Mouse (Mus musculus): ENCODE measurements around the gene Homer1. TPM values are rescaled to one million over a fixed set of nuclear protein-coding genes. Genes with fewer than 3 reads are reported as not detected.

Homer1 gene
- polyA plus RNA-seq, 1 experiment from 2014 or later = 5.9 TPM

DNA sequence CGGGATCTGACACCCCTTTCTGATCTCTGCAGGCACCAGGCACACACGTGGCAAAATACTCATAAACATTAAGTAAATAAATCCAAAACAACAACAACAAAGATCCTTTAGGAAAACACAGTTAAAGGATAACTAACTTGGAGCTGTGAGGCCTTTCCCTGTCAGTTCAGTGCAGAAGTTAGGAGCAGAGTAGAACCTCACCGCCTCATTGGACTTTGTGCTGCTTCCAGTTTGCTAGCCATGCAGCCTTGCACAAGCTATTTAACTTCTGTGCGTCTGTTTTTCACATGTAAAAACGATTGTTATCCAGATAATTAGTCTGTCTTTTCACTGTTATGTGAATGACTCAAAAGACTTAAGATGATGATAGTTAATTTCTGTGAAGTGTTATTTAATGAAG, 43.2 kb downstream of the Homer1 start:
- Histone ChIP-seq H3K4me1 (no peaks in the 10 kb centered on the region), H3K27me3 (no peaks in the 10 kb centered on the region), H3K9me3 (replicated peaks) (no peaks in the 10 kb centered on the region), H3K4me3 (replicated peaks) (no peak overlapping the region), H3K27ac (peak overlapping the region; percentile 13; the same call in 1 of the 2 replicates), H3K36me3 (no peaks in the 10 kb centered on the region; the same call in 1 of the 2 replicates), H3K9ac (no peak overlapping the region), H3K4me2 (no peak overlapping the region)
- ATAC-seq (replicated peaks; ENCODE audit: low FRiP score) = no peak
- 76% methylated on average over 5 of the region's 5 CpGs for WGBS

GRCm38 (mm10) chr13:93344395-93344794, 45.0 kb downstream of the Homer1 start:
- no peaks in the 10 kb centered on the region for H3K27me3 ChIP-seq
- no peak overlapping the region for H3K9ac ChIP-seq

DNA sequence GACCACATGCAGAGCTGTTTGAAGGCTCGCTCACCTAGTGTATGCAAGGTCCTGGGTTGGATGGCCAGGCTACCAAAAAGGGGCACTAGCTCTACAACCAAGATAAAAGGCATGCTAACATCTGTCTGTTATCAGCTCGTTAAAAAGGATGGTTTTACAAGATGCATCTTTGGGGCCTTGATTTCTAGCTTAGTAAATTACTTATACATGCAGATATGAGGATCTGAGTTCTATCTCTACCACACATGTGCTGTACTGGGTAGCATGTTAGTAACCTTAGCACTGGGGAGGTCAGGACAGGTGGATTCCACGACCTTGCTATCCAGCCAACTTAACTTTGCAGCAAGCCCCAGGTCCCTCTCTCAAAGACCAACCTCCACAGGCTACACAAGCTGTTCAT, 46.4 kb downstream of the Homer1 start:
- H3K36me3 ChIP-seq = peaks cover 3% of the 10 kb centered on the region; the same call in 1 of the 2 replicates
- WGBS = 88% methylated on average over 3 of the region's 3 CpGs
- ATAC-seq (replicated peaks; ENCODE audit: low FRiP score) = no peak

More at GRCm38 (mm10) chr13:93344395-93344794, 45.0 kb downstream of the Homer1 start:
- H3K4me1 ChIP-seq = no peaks in the 10 kb centered on the region
- ATAC-seq (replicated peaks; ENCODE audit: low FRiP score) = no peak
- H3K27ac ChIP-seq = no peak overlapping the region
- no peaks in the 10 kb centered on the region for H3K9me3 ChIP-seq (replicated peaks)
- H3K36me3 ChIP-seq = no peaks in the 10 kb centered on the region; the same call in 1 of the 2 replicates
- H3K4me3 ChIP-seq (replicated peaks) = no peak overlapping the region
- 91% methylated on average over 1 of the region's 1 CpGs for WGBS
- H3K4me2 ChIP-seq = no peak overlapping the region

GRCm38 (mm10) chr13:93352030-93352429, 52.6 kb downstream of the Homer1 start:
- no peak overlapping the region for H3K4me2 ChIP-seq
- H3K4me1 ChIP-seq = 0 out of 2 replicates have a peak, but pooled peaks cover 2% of the 10 kb centered on the region
- ATAC-seq (replicated peaks; ENCODE audit: low FRiP score) = no peak
- H3K9me3 ChIP-seq (replicated peaks) = no peaks in the 10 kb centered on the region
- no peak overlapping the region for H3K9ac ChIP-seq
- WGBS = 64% methylated on average over 2 of the region's 2 CpGs
- H3K27ac ChIP-seq = no peak overlapping the region
- peaks cover 3% of the 10 kb centered on the region; the same call in 1 of the 2 replicates for H3K36me3 ChIP-seq
- no peaks in the 10 kb centered on the region for H3K27me3 ChIP-seq
- no peak overlapping the region for H3K4me3 ChIP-seq (replicated peaks)

More for the DNA sequence above, 46.4 kb downstream of the Homer1 start:
- Histone ChIP-seq H3K9ac (no peak overlapping the region), H3K4me1 (no peaks in the 10 kb centered on the region), H3K9me3 (replicated peaks) (no peaks in the 10 kb centered on the region), H3K4me2 (no peak overlapping the region), H3K27ac (no peak overlapping the region), H3K4me3 (replicated peaks) (no peak overlapping the region), H3K27me3 (no peaks in the 10 kb centered on the region)

- Histone ChIP-seq H3K4me1 (0 out of 2 replicates have a peak, but pooled peaks cover 2% of the 10 kb centered on the region), H3K36me3 (peaks cover 3% of the 10 kb centered on the region; the same call in 1 of the 2 replicates), H3K4me3 (replicated peaks) (no peak overlapping the region), H3K9ac (no peak overlapping the region), H3K27me3 (no peaks in the 10 kb centered on the region), H3K27ac (no peak overlapping the region), H3K4me2 (no peak overlapping the region), H3K9me3 (replicated peaks) (no peaks in the 10 kb centered on the region)
- WGBS = 56% methylated on average over 7 of the region's 7 CpGs
- ATAC-seq (replicated peaks; ENCODE audit: low FRiP score) = peak; percentile 69; the same call in 1 of the 2 replicates
Measured at GRCm38 (mm10) chr13:93354420-93355278, 55.2 kb downstream of the Homer1 start.

DNA sequence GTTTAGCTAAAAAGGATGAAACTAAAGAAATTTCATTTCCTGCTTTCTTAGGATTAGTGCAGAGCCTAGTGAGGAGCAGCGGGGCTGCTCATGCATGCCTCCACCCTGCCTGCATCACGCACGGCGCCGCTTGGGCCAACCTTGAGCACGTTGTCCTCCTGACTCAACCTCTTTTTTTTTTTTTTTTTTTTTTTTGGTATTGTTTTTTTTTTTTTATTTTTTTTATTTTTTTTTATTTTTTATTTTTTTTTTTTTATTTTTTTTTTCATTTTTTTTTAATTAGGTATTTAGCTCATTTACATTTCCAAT, 55.8 kb downstream of the Homer1 start:
- no peak overlapping the region for H3K9ac ChIP-seq
- H3K4me1 ChIP-seq = 0 out of 2 replicates have a peak, but pooled peaks cover 2% of the 10 kb centered on the region
- no peaks in the 10 kb centered on the region; the same call in 1 of the 2 replicates for H3K36me3 ChIP-seq
- no peaks in the 10 kb centered on the region for H3K27me3 ChIP-seq
- H3K27ac ChIP-seq = no peak overlapping the region
- no peaks in the 10 kb centered on the region for H3K9me3 ChIP-seq (replicated peaks)
- no peak overlapping the region for H3K4me2 ChIP-seq
- 81% methylated on average over 6 of the region's 6 CpGs for WGBS
- no peak overlapping the region for H3K4me3 ChIP-seq (replicated peaks)
- no peak for ATAC-seq (replicated peaks; ENCODE audit: low FRiP score)

DNA sequence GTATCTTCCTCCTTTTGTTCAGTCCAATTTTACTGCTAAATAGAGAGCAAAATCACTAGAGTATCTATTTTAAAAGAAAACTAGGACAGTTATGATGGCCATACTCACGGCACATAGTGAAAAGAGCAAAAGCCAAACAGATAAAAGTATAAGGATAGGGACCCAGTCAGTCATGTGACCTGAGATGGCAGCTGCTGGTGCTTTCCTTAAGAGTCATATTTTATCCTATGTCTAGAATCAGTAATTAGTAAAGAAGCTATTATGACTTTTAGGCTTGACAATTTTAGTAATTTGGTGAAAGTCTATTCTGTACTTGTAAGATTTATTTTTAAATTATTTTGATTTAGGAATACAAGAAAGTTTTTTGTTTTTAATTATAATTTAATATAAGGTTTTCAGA, 59.1 kb downstream of the Homer1 start:
- ATAC-seq (replicated peaks; ENCODE audit: low FRiP score) = no peak
- Histone ChIP-seq H3K4me1 (0 out of 2 replicates have a peak, but pooled peaks cover 2% of the 10 kb centered on the region), H3K36me3 (no peaks in the 10 kb centered on the region; the same call in 1 of the 2 replicates), H3K4me2 (no peak overlapping the region), H3K4me3 (replicated peaks) (no peak overlapping the region), H3K9me3 (replicated peaks) (no peaks in the 10 kb centered on the region), H3K9ac (no peak overlapping the region), H3K27me3 (no peaks in the 10 kb centered on the region), H3K27ac (no peak overlapping the region)
- WGBS = 90% methylated on average over 1 of the region's 1 CpGs

DNA sequence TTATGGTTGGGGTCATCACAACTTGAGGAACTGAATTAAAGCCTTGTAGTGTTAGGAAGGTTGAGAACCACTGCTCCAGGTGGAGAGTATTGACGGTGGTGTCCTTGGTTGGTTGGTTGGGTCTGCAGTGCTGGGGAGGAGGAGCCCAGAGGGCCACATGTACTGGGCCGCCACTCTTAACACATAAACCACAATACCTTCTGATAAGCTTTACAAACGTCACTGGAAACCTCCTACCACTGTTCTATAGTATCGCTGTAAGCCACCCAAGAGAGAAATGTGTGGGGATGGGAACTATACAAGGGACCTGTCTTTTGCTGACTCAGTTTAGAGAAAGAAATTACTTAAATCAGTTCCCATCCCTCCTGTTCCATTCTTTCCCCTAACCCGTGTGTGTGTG, 68.1 kb downstream of the Homer1 start:
- Histone ChIP-seq H3K27me3 (no peaks in the 10 kb centered on the region), H3K4me3 (replicated peaks) (no peak overlapping the region), H3K9ac (no peak overlapping the region), H3K4me1 (no peaks in the 10 kb centered on the region), H3K36me3 (no peaks in the 10 kb centered on the region), H3K9me3 (replicated peaks) (no peaks in the 10 kb centered on the region), H3K27ac (no peak overlapping the region), H3K4me2 (no peak overlapping the region)
- WGBS = 83% methylated on average over 5 of the region's 5 CpGs
- no peak for ATAC-seq (replicated peaks; ENCODE audit: low FRiP score)

- H3K4me2 ChIP-seq = no peak overlapping the region
- no peak for ATAC-seq (replicated peaks; ENCODE audit: low FRiP score)
- H3K4me3 ChIP-seq (replicated peaks) = no peak overlapping the region
- no peaks in the 10 kb centered on the region for H3K27me3 ChIP-seq
- no peaks in the 10 kb centered on the region for H3K4me1 ChIP-seq
- H3K27ac ChIP-seq = no peak overlapping the region
- WGBS = 93% methylated on average over 7 of the region's 7 CpGs
- no peaks in the 10 kb centered on the region for H3K36me3 ChIP-seq
- H3K9ac ChIP-seq = no peak overlapping the region
- H3K9me3 ChIP-seq (replicated peaks) = no peaks in the 10 kb centered on the region
Measured at GRCm38 (mm10) chr13:93368812-93369584, 69.6 kb downstream of the Homer1 start.

- Histone ChIP-seq H3K27ac (no peak overlapping the region), H3K36me3 (no peaks in the 10 kb centered on the region), H3K27me3 (no peaks in the 10 kb centered on the region), H3K9me3 (replicated peaks) (no peaks in the 10 kb centered on the region), H3K4me2 (no peak overlapping the region), H3K9ac (no peak overlapping the region), H3K4me3 (replicated peaks) (no peak overlapping the region), H3K4me1 (no peaks in the 10 kb centered on the region)
- no peak for ATAC-seq (replicated peaks; ENCODE audit: low FRiP score)
- WGBS = 88% methylated on average over 5 of the region's 5 CpGs
Measured at GRCm38 (mm10) chr13:93374457-93374856, 75.0 kb downstream of the Homer1 start.

DNA sequence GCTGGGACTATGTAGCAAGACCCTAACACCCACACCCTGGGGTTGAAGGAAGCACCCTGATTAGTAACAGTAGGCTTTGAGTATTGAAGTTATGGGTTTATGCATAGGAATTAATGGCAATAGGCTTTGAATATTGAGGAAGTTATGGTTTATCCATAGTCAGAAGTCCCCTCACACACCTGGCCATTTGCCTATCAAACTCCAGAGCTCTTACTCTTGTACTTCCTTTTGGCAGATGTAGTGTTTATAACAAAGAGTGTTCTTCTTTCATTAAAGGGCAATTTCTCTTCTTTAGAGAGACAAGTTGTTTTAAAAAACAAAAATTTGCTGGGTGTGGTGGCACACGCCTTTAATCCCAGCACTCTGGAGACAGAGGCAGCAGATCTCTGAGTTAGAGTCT, 79.1 kb downstream of the Homer1 start:
- no peak overlapping the region for H3K27ac ChIP-seq
- H3K4me2 ChIP-seq = no peak overlapping the region
- no peak overlapping the region for H3K9ac ChIP-seq
- WGBS = 89% methylated on average over 1 of the region's 1 CpGs
- H3K4me1 ChIP-seq = no peaks in the 10 kb centered on the region
- no peaks in the 10 kb centered on the region for H3K27me3 ChIP-seq
- H3K9me3 ChIP-seq (replicated peaks) = no peaks in the 10 kb centered on the region
- ATAC-seq (replicated peaks; ENCODE audit: low FRiP score) = no peak
- H3K36me3 ChIP-seq = no peaks in the 10 kb centered on the region
- no peak overlapping the region for H3K4me3 ChIP-seq (replicated peaks)

DNA sequence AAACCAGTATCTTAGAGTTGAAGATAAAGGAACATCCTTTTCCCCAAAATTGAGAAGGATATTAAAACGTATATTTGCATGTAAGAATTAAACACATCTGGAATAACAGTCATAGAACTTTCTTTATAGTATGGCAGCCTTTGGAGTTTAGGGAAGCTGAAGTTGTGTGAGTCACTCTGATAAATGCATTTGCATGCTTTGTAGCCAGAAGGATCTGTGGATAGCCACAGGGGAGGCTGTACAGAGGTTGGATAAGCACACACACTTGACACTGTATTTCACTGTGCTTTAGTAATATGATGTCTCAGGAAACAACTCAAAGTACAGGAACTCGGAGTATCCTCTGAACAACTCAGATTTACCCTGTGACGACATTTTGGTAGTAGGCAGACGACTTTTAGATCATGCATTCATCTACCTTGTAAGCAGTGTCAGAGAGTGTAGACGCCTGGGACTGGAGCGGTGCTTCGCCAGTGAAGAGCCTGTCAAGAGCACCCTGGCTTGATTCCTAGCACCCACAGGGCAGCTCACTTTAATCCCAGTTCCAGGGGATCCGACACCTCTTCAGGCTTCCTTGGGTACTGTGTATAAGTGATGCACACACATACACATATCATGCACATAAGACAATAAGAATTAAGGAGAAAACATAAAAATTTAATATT, 81.1 kb downstream of the Homer1 start:
- Histone ChIP-seq H3K4me1 (no peaks in the 10 kb centered on the region), H3K9me3 (replicated peaks) (no peaks in the 10 kb centered on the region), H3K4me3 (replicated peaks) (no peak overlapping the region), H3K4me2 (no peak overlapping the region), H3K9ac (no peak overlapping the region), H3K36me3 (no peaks in the 10 kb centered on the region), H3K27ac (no peak overlapping the region), H3K27me3 (no peaks in the 10 kb centered on the region)
- no peak for ATAC-seq (replicated peaks; ENCODE audit: low FRiP score)
- 91% methylated on average over 8 of the region's 8 CpGs for WGBS
